Mouse (Mus musculus): ENCODE measurements around the gene Vsig8. TPM values are rescaled to one million over a fixed set of nuclear protein-coding genes. Genes with fewer than 3 reads are reported as not detected.

The Vsig8 gene
- polyA plus RNA-seq, 2 experiments from 2014 or later = not detected

DNA sequence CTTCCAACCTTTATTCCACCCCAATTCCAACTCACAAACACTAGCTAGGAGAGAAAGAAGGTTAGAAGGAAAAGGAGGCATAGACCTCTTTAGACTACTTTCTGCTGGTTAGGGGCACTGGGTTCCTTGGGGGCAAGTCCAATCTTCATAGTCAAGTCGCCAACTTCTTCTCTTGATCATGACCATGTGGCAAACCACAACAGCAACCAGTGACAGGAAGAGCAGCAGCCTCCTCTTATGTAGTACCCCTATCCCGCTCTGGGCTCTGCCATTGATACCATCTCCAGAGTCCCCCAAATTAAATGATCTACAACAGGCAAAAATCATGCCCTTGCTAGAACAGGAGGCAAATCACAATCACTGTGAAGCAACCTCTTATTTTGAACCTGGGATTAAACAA is 38.2 kb downstream of the Vsig8 start:
- no peak for ATAC-seq

DNA sequence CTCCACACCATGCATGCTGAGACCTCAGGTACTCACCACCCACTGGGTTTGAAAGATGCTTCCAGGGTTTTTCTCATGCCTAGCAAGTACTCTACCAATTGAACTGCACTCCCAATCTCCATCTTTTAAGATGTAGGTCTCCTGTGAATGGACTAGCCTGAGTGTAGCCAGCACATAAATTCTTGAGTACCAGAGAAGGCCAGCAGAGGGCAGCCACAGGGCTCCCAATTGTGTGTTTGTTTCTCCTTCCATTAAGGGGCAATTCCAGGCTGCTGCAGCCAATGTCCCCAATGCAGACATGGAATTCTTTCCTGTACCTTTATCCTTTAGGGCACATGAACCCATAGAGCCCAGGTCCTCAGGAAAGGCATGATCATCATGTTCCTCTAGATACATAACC is 38.8 kb downstream of the Vsig8 start:
- no peak for ATAC-seq

DNA sequence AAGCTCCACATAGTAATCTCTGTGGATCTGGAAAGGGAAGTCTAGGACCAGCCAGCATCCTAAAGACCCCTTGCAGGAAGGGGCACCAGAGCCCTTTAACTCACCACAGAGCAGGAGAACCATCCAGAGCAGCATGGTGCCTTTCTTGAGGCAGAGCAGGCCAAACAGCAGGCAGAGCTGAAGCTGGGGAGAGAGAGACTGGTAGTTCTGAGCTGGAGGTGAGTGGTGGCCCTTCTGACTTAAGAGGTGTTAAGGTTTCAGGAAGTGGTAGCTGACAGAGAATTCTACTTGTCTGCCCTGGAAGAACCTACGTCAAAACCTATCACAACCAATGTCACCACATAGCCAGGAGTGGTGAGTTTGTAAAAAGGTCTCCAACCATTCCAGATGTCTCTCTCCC is 46.6 kb downstream of the Vsig8 start, which contains the start of gene Fcrl6:
Gene Fcrl6, minus strand, starts transcription at position 226 of the 400 bp plus-strand sequence.
- no peak for ATAC-seq

GRCm38 (mm10) chr1:172611304-172611703 is 55.6 kb downstream of the Vsig8 start:
- no peak for ATAC-seq

GRCm38 (mm10) chr1:172612745-172613144 is 57.0 kb downstream of the Vsig8 start:
- no peak for ATAC-seq

Other genes starting within 250 kb of the Vsig8 start
- not detected for gene Kcnj9, start 226.6 kb upstream of the Vsig8 start, polyA plus RNA-seq (2017; shearing (Covaris generic))
- gene Kcnj10, start 214.7 kb upstream of the Vsig8 start, polyA plus RNA-seq (2017; shearing (Covaris generic)) = not detected
- gene Pigm, start 179.4 kb upstream of the Vsig8 start, polyA plus RNA-seq (2017; shearing (Covaris generic)) = 1 to 10 TPM; 3.6 to 6.0 TPM
- gene Slamf9, start 80.6 kb upstream of the Vsig8 start, polyA plus RNA-seq (2017; shearing (Covaris generic)) = not detected
- 1 to 10 TPM in 1 of 2 experiments, not detected in 1; 1.1 TPM for gene Igsf9, start 74.2 kb upstream of the Vsig8 start, polyA plus RNA-seq (2017; shearing (Covaris generic))
- gene Tagln2, start 55.9 kb upstream of the Vsig8 start, polyA plus RNA-seq (2017; shearing (Covaris generic)) = 100 to 1,000 TPM; 226 to 278 TPM
- gene Cfap45, start 35.1 kb upstream of the Vsig8 start, polyA plus RNA-seq (2017; shearing (Covaris generic)) = under 1 TPM in 1 of 2 experiments, not detected in 1; 0.69 TPM
- 1 to 10 TPM in 1 of 2 experiments, under 1 TPM in 1; 0.19 to 1.7 TPM for gene Slamf8, start 34.6 kb downstream of the Vsig8 start, polyA plus RNA-seq (2017; shearing (Covaris generic))
- not detected for gene Fcrl6, start 46.6 kb downstream of the Vsig8 start, polyA plus RNA-seq (2017; shearing (Covaris generic))
- gene Dusp23, start 77.0 kb downstream of the Vsig8 start, polyA plus RNA-seq (2017; shearing (Covaris generic)) = 1 to 10 TPM; 4.9 to 6.4 TPM
- not detected for gene Crp, start 142.1 kb downstream of the Vsig8 start, polyA plus RNA-seq (2017; shearing (Covaris generic))